Mouse (Mus musculus): Measurements from ENCODE around the gene Calcoco2.

DNA sequence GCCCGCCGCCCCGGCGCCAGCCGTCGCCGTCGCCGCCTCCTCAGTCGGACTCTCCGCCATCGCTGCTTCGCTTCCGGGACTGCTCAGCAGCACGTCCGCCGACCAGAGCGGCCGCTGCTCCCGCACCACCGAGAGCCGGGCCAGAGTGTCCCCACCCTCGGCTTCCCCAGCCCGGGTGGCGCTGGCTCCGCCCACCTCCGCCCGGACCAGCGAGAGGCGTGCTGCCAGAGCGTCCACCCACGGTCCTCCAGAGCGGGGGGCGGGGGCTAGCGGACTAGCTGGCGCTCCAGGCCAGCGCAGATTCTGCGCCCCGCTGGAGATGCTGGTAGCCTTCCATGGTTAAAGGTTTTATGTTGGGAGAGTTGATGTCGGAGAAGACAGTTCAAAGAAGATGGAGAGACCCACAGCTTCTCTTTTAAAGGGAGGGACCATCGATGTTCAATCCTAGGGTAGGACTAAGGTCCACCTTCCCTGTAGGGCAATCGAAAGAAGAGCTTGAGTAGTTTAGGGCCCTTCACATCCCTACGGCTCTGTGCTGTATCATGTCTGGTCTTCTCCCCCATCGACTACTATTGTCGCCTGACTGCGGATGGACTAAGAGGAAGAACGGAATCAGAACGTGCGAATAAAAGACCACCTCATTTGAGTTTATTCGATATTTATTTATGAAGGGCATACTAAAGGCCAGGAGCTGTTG lies 46.4 kb downstream of the Calcoco2 start, which contains the start of gene Ube2z:
- TF ChIP-seq CTCF (conservative IDR thresholded peaks at IDR 0.05; ENCODE audit: insufficient read depth, insufficient read length, low read depth, low read length) (no peak), POLR2A (IDR thresholded peaks at IDR 0.05; ENCODE audit: low read depth, low read length) (peak; percentile 24)
